Mouse (Mus musculus) brain, adult 2 months (tissue): ENCODE data around the gene Msi2.

Experiments
- DNase-seq: peaks from one replicate; pipeline ENCODE4 v3.0.0; 2011; ENCODE audit warnings: low read depth, low spot score

Gene Msi2

DNA sequence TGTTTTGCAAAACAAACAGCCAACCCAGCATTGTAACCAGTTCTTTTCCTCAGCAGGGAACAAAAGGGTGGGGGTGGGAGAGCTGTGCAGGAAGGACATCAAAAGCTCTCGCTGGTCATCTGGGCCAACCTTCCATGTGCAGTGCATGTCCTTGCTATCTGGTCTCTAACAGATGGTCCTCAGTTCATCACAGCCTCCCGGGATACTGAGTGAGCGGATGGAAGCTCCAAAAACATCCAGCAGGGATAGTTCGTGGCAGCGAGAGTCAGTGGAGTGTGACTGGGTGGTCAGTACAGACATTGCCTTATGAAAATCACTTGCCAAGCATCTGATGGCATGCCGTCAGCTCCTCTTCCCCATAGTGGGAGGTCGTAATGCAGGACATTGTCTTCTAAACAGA is 153.5 kb downstream of the Msi2 start:
- DNase-seq, result peak; percentile 76

DNA sequence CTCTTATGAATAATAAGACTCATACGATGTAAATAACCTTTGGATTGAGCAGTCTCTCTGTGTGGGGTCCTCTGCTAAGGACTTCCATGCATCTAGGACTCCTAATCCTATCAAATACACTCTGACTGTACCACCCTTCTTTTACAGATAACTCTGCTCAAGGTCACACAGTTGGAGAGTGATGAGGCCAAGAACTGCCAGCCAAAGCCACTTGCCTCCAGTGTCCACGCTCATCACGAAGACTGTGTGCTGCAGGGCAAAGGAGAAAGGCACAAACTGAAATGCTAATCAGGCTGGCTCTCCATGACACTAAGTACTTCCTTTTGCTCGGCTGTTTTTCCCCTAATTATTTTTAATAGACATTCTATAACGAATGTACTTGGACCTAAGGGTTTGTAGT is 153.9 kb downstream of the Msi2 start:
- no peak for DNase-seq

GRCm38 (mm10) chr11:88561191-88561590 is 157.1 kb downstream of the Msi2 start:
- no peak for DNase-seq

DNA sequence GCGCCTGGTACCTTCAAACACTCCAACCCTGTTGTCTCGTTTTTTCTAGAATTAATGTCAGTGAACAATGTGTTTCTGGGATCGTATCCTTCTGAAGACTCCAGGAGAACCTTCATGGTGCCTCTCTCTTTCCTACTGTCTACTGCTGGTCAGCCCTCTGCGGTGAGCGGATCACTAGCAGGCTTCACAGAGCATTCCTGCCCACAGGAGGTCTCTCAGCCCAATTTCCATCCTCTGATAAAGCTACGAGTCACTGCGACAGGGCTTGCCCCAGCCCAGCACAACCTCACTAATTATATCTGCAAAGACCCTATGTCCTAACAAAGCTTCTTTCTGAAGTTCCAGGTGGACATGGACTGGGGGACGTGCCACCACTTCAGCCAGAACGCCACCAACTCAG is 157.7 kb downstream of the Msi2 start:
- no peak for DNase-seq

DNA sequence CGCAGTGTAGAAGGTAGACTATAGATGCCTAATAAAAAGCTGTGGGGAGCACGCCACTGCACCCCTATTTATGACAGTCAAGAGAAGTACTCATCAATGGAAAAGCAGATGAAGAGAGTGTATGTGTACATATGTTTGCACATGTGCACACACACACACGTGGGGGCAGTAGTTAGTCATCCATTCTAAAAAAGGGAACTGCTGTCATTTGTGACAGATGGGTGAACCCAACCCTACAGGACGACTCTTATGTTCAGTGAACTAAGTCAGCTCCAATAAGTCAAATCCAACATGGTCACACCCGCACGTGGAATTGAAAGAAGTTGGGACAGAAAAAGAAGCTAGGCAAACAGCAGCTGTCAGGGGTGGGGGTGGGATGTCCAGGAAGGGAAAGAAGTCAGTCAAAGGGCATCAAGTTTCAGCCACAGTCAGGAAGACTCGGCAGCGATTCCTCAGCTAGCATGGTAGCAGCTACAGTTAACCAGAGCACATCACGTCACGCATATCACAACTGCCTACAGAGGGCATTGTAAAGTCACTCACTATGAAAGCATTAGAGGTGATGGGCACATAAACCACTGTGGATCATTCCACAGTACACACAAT is 158.8 kb downstream of the Msi2 start:
- no peak for DNase-seq

- DNase-seq, result no peak
Observed at GRCm38 (mm10) chr11:88558731-88559130, 159.6 kb downstream of the Msi2 start.

GRCm38 (mm10) chr11:88557828-88558580 is 160.3 kb downstream of the Msi2 start:
- DNase-seq, result no peak

GRCm38 (mm10) chr11:88557116-88557768 is 161.1 kb downstream of the Msi2 start:
- DNase-seq, result no peak

DNA sequence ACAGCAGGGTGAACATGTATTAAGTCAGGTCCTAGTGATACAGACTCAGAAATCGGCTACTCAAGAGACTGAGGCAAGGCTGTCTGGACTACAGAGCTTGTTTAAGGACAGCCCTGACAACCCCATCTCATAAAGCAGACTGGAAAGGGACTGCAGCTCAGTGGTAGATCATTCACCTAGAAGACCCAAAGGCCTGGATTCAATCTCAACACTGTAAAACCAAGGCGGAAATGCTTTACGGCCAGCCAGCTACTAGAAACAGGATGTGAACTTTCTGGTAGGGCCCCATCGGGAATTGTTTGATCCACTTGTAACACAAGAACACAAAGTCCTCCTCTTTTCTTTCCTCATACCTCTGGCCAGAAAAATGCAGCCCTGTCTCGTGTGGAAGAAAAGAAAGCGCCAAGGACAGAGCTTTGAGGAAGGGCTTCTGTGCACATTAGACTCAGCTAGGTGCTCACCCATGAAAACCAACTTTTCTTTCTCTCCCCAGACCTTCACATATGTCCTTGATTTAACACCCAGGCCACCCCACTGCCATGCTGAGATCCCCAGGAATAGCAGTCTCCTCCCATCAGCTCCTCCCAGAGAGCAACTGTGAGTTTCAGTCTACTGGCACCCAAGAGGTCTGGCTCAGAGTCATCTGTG is 162.3 kb downstream of the Msi2 start:
- no peak for DNase-seq

DNA sequence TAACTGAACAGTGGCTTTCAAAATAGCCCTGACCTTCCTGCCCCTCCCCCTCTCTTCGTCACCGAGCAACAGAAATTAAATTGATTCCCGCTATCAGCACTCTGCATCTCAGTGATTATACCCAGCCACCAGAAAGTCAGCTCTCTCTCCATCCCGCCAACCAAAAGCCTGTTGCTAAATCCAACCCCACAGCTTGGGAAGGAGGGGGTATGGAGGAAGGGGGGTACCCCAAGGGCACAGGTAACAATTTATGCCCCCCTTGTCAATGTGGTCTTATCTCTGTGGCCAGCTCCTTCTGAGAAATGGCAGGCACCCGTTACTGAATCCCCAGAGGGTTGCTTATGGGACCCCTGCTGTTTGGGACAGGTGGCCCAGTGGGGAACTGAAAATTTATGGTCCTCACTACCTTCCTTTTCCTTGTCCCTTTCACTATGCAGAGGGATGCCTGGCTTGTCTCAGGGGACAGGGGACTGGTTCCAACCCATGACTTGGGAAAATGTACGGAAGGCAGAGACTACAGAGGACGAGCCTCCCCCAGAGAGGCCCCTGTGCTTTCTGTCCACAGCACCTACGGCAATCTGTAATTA is 163.0 kb downstream of the Msi2 start:
- no peak for DNase-seq

DNA sequence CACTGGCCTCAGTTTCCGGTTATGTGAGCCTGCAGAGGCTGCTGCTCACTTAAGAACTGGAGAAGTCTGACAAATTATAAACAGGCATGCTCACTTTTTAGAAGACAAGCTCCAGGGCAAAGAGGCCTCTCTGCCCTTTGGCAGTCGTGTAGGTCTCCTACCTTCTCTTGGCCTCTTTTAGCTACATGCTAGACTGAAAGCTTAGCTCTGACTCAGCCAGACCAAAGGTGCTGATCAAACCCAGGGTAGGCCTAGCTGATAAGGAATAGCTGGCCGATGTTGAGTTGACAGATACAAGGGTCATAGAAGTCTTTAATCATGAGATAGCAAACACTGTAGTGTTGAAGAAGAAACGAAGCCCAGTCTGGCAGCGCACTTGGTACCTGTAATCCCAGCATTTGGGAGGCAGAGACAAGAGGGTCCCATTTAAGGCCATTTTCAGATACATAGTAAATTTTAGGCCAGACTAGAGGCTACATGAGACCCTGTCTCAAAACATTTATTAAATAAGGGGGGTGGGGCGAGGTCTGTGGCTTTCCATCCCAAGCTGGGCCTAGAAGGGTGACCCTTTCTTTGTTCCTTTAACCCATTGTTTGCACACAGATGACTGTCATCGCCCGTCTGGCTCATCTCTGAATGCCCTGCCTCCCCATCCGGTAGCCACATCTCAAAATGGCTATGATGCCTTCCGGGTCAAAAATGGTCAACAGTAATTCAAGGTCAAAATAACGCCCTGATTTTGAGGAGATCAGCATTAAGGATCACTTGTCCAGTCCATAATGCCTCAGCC is 164.6 kb downstream of the Msi2 start:
- no peak for DNase-seq

GRCm38 (mm10) chr11:88552987-88553386 is 165.3 kb downstream of the Msi2 start:
- peak; percentile 88 for DNase-seq

- DNase-seq, result no peak
Observed at GRCm38 (mm10) chr11:88552385-88552784, 165.9 kb downstream of the Msi2 start.

GRCm38 (mm10) chr11:88551034-88551433 is 167.3 kb downstream of the Msi2 start:
- peak; percentile 90 for DNase-seq

DNA sequence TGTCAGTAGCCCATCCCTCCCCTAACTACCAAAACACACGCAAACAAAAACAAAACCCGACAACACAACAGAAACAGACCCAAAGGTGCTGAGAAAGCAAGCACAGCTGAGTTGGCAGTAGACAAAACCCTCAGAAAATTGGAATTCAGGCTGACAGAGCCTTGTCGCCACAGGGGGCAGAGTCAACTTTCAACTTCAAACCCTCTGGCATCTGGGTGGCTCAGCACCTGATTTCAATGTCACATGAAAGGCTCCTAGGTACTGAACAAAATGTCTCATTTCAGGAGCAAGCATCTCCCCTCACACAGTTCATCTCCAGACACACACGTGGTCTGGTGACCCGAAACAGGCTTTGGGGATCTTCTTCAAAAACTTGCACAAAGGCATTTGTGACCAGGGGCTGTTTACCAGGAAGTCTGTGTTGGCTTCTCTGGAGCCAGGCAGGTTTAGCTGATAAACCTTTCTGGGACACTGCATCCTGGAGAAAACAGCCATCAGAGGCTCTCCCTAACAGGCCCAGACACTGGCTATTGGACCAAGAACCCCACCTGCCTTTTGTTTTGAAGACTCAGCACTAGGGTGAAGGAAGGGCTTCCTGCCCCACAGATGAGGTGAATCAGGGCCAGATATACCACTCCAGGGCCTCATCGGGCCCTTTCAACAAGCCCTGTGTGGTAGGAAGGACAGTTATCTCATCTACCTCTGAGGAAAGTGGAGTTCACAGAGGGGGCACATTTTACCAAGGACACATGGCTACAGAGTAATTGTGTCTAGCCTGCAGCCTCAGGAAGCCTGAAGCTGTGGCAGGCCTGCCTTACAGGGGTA is 168.0 kb downstream of the Msi2 start:
- DNase-seq, result no peak

GRCm38 (mm10) chr11:88549529-88549900 is 168.8 kb downstream of the Msi2 start:
- no peak for DNase-seq

GRCm38 (mm10) chr11:88548832-88549528 is 169.3 kb downstream of the Msi2 start:
- no peak for DNase-seq

DNA sequence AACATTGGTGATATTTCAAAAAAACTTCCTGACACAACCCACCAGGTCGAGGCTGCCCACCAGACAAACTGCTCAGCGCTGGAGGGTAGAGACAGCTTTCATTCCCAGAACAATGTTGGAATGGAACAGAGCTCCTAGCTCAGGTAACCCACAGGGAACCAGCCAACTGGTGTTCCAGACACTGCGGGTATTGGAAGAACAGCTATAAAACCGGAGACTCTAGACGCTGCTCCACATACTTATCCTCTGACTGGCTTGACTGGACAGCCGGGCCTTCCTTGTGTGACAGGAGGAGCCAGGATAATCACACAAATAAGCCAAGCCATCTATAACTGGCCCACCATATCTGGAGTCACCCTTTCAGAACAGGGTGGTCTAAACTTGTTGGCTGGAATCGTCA is 169.9 kb downstream of the Msi2 start:
- DNase-seq, result no peak

GRCm38 (mm10) chr11:88543771-88544170 is 174.5 kb downstream of the Msi2 start:
- DNase-seq, result no peak

DNA sequence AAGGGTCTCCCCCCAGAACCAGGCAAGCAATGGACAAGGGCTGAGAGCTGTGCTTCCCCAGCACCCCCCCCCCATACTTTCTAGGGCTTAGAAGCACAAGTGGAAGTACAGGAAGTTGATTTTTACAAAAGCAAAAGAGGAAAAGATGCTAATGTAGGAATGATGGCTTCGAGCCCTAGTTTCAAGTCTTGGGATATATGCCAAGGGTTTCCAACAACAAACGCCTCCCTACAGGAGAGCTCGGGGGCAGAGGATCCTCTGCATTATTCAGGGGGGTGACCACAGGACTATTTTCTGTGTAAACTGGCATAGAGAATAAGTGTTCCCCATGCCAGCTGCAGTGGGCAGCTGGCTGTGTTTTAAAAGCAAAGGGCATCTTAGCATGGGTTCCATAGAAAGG is 175.5 kb downstream of the Msi2 start:
- DNase-seq, result peak; percentile 40
